Mouse (Mus musculus) c-Kit-positive CD71-negative TER-119-negative erythroid progenitor cells, embryonic 14.5 days (primary cell): ENCODE measurements around the gene Stim2.

Experiments
- DNase-seq: peaks from one replicate; pipeline ENCODE4 v3.0.0-alpha.2; 2013; ENCODE audit warnings: low read depth

Gene Stim2

DNA sequence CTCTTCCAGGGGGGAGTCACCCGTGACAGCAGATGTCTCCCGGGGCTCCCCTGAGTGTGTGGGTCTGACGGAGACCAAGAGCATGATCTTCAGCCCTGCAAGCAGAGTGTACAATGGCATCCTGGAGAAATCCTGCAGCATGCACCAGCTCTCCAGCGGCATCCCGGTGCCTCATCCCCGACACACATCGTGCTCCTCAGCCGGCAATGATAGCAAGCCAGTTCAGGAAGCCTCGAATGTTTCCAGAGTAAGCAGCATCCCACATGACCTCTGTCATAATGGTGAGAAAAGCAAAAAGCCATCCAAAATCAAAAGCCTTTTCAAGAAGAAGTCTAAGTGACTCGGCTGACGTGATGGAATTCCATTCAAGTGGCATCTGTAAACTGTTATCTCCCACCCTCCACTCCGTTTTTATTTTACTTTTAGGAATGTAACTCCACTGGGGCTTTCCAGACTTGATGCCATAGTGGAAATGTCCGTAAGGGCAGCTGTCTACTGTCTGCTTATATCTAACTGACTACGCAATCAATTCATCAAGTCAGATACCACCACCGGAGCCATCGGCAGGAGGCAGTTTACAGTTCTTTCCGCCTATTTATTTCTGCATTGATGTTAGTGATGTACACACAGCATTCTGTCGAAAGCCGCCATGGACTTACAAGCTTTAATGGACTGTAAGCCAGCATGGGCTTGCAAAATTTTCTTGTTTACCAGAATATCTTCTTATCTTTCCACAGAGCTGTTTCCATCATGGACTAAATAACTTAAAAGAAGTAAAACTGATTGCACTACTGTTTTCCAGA lies 120.3 kb downstream of the Stim2 start:
- DNase-seq, result no peak

DNA sequence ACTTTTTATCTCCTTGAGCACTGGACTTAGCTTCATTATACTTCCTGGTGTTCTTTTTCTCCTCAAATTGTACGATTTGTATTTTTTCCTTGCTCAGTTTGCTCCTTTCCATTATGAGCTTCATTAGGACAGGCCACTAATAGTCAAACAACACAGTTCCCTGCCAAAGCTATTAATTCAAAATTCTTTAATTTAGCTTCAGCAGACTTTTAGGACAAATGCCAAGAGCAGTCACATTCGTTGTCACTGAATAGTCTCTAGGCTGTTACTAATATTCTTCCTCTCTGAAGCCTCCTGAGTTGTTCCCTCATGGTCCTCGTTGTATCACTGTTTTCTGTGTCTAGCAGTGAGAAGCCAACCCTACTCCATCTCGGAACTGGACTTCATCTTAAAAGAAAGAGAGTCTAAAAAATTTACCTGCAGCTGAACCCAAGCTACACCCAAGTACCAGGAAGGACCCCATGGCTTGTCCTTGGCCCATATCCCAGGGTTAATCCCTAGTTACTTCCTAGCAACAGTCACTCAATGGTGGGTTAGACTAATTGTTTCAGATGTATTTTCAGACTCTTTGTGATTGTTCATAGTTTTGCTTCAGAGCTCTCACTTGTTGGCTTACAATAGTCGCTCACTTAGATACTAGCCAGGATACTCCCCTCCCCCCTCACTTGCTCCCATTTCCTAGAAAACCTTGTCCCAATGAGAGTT lies 149.9 kb downstream of the Stim2 start:
- DNase-seq, result no peak

GRCm38 (mm10) chr5:54154503-54155226 lies 156.4 kb downstream of the Stim2 start:
- DNase-seq, result peak; percentile 38

- no peak for DNase-seq
Measured at GRCm38 (mm10) chr5:54155227-54155776, 157.0 kb downstream of the Stim2 start.

- no peak for DNase-seq
Measured at GRCm38 (mm10) chr5:54155916-54156315, 157.6 kb downstream of the Stim2 start.

- DNase-seq, result no peak
Measured at GRCm38 (mm10) chr5:54156944-54157527, 158.7 kb downstream of the Stim2 start.

- DNase-seq, result no peak
Measured at GRCm38 (mm10) chr5:54158230-54158629, 159.9 kb downstream of the Stim2 start.

DNA sequence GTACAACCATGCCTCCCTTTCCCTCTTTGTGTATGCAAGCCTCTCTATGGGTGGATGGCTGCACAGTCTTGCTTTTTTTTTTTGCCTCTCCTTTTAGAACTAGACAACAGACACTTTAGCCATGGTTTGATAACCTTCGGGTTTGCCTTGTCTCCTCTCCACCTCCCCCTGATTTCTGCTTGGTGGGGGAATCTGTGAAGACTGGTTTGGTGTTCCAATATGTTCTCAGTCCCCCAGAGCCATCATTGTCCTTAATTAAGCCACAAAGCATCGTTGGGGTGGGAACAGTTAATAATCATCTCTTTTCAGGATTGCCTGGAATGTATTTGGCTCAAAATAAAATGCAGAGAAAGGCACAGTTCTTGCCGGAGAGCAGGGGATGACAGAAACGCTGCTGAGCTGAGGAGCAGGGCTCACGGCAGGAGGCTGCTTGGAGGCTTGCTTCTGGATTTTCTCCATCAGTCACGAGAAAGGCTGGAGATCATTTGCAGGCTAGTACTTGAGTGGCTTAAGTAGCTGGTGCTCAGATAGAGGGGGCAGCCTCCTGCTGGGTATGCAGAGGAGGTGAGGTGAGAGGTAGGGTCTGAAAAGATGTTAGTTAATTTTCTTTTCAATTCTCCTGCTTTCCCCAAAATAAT lies 161.0 kb downstream of the Stim2 start:
- no peak for DNase-seq

DNA sequence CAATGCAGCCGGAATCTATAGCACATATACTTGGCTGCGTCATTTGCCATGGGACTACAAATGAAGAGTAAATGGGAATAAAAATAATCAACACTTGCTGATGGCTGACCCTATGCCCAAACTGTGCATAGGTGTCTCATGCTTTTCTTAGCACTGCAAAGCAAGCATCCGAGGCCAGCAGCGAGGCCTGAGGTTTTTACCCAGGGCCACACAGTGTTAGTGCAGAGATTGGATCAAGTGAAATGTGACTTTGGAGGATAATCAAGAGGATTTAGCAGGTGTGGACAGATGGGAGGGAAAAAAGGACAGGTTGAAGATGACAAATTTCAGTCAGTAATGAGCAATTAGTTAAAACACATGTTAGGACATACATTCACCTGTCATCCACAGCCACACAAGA lies 162.3 kb downstream of the Stim2 start:
- no peak for DNase-seq

DNA sequence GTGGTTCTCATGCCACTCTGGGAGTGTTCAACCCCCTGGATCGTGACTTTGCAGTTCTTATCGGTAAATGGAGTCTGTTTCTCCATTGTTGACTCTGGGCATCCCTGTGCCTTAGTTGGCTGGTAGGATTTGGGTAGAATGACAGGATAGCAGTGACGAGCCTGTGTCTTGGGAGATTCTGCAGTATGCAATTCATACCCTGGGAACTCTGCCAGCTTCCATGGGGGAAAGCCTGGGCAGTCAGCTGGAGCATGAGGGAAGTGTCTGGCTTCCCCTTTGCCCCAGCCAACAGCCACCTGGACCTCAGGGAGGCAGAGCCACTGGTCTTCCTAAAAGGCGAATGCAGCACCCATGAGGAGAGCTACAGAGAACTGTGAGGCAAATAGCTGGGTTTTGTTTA lies 165.6 kb downstream of the Stim2 start:
- no peak for DNase-seq
